ENCODE assay signal across 8 mouse cellular contexts in the genomic region with DNA sequence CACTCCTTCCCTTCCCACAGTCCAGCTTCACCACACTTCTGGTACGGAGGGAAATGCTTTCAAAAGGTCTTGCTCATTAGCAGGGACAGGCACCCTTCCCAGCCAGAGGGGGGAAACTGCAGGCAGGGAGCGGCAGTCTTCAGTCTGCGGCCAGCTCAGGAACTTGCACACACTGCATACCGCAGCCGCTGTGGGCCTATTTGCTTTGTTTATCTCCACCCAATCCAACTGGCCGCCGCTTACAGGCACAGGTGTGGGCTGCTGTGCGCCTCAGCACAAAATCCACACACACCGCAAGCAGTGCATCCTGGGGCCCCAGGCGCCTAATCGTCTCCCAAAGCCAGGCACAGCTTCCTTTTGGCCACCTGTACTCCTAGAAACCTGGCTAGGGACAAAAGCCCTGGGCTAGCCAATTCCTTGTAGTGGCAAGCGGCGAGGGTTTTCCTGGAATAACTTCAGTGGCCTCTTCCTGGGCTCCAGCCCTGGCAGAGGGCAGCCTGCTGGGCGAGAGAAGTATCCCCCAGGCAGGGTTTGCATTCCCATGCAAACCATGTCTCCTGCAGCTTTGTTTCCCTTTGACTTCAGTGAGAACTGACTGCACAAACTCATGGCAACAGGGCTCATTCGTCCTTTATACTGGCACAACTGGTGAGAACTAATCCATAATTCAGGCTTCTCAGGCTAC. TPM values are rescaled to one million over a fixed set of nuclear protein-coding genes. Genes with fewer than 3 reads are reported as not detected.
A peak's percentile ranks its signal among the peaks of the same experiment; 100 is the strongest.
DNase-seq lines count a peak whose midpoint lies in the region; ATAC-seq lines count a peak whose summit lies in the region.
"Had no signal": no experiment of that assay in that cellular context is flagged by ENCODE, and none has a peak within 500 bp of the region (broad histone marks: within the 10 kb centered on the region; RNA-seq: fewer than 3 reads in every experiment).

No protein-coding gene starts in this region.

- H3K9me3 ChIP-seq in limb, embryonic 12.5 days = no peaks in the 10 kb centered on the region
- no peaks in the 10 kb centered on the region for H3K9me3 ChIP-seq in midbrain, embryonic 11.5 days (ENCODE audit: control insufficient read depth, low read length)

- 18% methylated on average over 15 of the region's 15 CpGs for WGBS in limb, embryonic 12.5 days
- 11% methylated on average over 15 of the region's 15 CpGs for WGBS in midbrain, embryonic 11.5 days

- H3K4me2 ChIP-seq in limb, embryonic 12.5 days = peak overlapping the region; percentile 13; the same call in 1 of the 2 replicates
- no peak overlapping the region for H3K4me2 ChIP-seq in midbrain, embryonic 11.5 days

- peaks cover 18% of the 10 kb centered on the region for H3K27me3 ChIP-seq in limb, embryonic 12.5 days
- no peaks in the 10 kb centered on the region for H3K27me3 ChIP-seq in midbrain, embryonic 11.5 days (ENCODE audit: control insufficient read depth, insufficient read depth, low read length)

- no peak overlapping the region for H3K9ac ChIP-seq in limb, embryonic 12.5 days (replicated peaks)
- H3K9ac ChIP-seq in midbrain, embryonic 11.5 days (ENCODE audit: low read length) = peak overlapping the region; percentile 16; the same call in 1 of the 2 replicates

- H3K4me3 ChIP-seq in limb, embryonic 12.5 days (replicated peaks) = no peak overlapping the region
- H3K4me3 ChIP-seq in midbrain, embryonic 11.5 days (ENCODE audit: low read depth, low read length) = no peak overlapping the region

- peak; percentile 55 for DNase-seq in ES-CJ7 (ENCODE audit: low read depth, low spot score)
- peak; percentile 75 for DNase-seq in ZHBTc4 (ENCODE audit: low read depth, low spot score)
- DNase-seq in midbrain, embryonic 11.5 days (ENCODE audit: low spot score, missing footprints) = no peak
- DNase-seq in frontal cortex, postnatal 14 days (ENCODE audit: low spot score in 2 of 2) = no peak
- no peak for DNase-seq in gastrocnemius, postnatal 4 days (ENCODE audit: low spot score in 2 of 2)
- no peak for DNase-seq in thymus, postnatal 36 days
- DNase-seq: gastrocnemius, postnatal 25 days had no signal

- H3K27ac ChIP-seq in limb, embryonic 12.5 days = no peak overlapping the region
- no peak overlapping the region for H3K27ac ChIP-seq in midbrain, embryonic 11.5 days (ENCODE audit: low read depth, low read length)

- ATAC-seq in limb, embryonic 12.5 days (ENCODE audit: insufficient number of reproducible peaks, insufficient read depth, low FRiP score, low TSS enrichment, low read depth) = no peak
- ATAC-seq in midbrain, embryonic 11.5 days (ENCODE audit: low FRiP score) = no peak

- H3K4me1 ChIP-seq in limb, embryonic 12.5 days (replicated peaks) = no peaks in the 10 kb centered on the region; the same call in 1 of the 2 replicates
- H3K4me1 ChIP-seq in midbrain, embryonic 11.5 days (ENCODE audit: control insufficient read depth, insufficient read depth, low read length) = peaks cover 4% of the 10 kb centered on the region

- H3K36me3 ChIP-seq in limb, embryonic 12.5 days = no peaks in the 10 kb centered on the region
- H3K36me3 ChIP-seq in midbrain, embryonic 11.5 days (ENCODE audit: control insufficient read depth, insufficient read depth, low read length) = no peaks in the 10 kb centered on the region

RNA-seq across cellular contexts. Expression of a gene that starts 20.5 kb away (rescaled TPM):
- 0.86 and 0.97 TPM in 2 replicates for polyA plus RNA-seq in limb, embryonic 12.5 days (2016; fragmentation: Nextera tagmentation; extraction: Ambion mirVana)
- 1.8 and 2.0 TPM in 2 replicates for polyA plus RNA-seq in midbrain, embryonic 11.5 days (2014; fragmentation: Nextera tagmentation; extraction: Ambion mirVana)
- under 1 TPM; 0.12 to 0.18 TPM for total RNA-seq in gastrocnemius, postnatal 4 days (2021)

RNA-seq across cellular contexts. Expression of a gene that starts 20.9 kb away (rescaled TPM):
- polyA plus RNA-seq in limb, embryonic 12.5 days (2016; fragmentation: Nextera tagmentation; extraction: Ambion mirVana) = 38.4 and 38.6 TPM in 2 replicates
- 32.5 and 35.9 TPM in 2 replicates for polyA plus RNA-seq in midbrain, embryonic 11.5 days (2014; fragmentation: Nextera tagmentation; extraction: Ambion mirVana)
- 10 to 100 TPM; 12.0 to 14.3 TPM for total RNA-seq in gastrocnemius, postnatal 4 days (2021)

Comparison
In these comparisons a context has a peak if more than half of its experiments do, and no peak if none do; other contexts are left out.
1. DNase-seq: peak in ES-CJ7 (single experiment) and ZHBTc4 (single experiment); none in midbrain, embryonic 11.5 days (single experiment), frontal cortex, postnatal 14 days (0 of 2), gastrocnemius, postnatal 4 days (0 of 2) and thymus, postnatal 36 days (0 of 2).